Mouse (Mus musculus): ENCODE data around the gene Mt1.
"Not testable (repeated sequence)": the region's sequence is repeated elsewhere in the genome, so short reads cannot be mapped to it uniquely, and the experiment has no call there.

Gene Mt1

DNA sequence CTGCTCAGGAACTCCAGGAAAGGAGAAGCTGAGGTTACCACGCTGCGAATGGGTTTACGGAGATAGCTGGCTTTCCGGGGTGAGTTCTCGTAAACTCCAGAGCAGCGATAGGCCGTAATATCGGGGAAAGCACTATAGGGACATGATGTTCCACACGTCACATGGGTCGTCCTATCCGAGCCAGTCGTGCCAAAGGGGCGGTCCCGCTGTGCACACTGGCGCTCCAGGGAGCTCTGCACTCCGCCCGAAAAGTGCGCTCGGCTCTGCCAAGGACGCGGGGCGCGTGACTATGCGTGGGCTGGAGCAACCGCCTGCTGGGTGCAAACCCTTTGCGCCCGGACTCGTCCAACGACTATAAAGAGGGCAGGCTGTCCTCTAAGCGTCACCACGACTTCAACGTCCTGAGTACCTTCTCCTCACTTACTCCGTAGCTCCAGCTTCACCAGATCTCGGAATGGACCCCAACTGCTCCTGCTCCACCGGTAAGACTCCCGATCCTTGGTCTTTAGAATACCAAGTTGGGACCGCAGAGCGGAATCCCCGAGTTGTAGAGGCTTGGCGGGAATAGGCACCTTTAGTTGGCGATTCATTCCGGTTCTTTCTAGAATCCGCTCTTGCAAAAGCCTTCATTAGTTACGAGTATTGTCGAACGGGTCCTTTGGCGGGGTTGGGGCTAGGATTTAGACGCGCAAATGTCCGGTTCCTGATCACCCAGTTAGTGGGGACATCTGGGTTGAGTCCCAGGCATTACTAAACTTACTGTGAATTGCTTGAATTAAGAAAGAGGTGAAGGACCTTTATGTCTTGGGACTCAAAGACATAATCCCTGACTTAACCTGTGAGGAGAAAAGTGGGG, at the start of gene Mt1:
TSS of gene Mt1 (plus strand) at position 226 of the 856 bp plus-strand sequence.
- peak; percentile 70 to 75 for DNase-seq

DNA sequence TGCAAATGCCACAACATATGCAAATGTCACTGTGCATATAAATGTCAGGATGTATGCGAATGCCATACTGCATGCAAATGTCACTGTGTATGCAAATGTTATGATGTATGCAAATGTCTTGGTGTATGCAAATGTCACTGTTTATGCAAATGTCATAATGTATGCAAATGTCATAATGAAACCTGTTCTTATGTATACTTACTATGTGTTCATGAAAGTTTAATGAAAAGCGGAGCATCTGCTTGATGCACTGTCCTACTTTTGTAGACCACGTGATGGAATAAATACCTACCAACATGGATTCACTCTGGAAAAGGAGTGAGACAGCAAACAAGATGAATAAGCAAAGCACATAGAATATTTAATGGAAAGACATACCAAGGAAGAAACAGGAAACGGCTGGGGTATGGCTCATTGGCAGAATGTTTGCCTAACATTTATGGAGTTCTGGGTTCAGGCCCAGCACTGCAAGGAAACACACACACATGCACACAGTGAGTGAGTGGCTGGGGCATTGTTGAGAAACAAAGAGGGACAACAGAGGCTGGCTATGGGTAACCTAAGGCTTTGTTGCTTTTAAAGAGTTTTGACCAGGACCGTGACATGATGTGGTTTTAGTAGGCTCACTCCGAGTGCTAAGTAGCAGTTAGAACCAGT, 49.6 kb upstream of the Mt1 start:
- no peak for DNase-seq

DNA sequence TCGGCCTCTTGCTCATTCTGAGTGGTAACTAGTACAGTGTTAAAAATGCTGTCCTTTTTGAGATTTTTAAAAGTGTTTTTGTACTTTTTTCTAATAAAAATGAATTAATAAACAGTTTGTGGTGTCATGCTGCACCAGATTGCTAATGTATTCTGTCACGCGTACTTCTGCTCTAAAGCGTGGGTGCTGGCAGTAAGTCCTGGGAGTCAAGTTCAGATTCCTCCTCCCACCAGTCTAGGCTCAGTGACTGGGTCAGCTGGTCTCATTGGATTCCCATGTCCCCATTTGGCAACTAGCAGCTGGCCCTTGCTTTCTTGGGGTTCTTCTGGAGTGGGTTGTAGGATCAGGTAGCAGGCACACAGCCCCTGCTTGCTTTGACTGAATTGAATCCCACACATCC, 48.8 kb upstream of the Mt1 start:
- DNase-seq = no peak

DNA sequence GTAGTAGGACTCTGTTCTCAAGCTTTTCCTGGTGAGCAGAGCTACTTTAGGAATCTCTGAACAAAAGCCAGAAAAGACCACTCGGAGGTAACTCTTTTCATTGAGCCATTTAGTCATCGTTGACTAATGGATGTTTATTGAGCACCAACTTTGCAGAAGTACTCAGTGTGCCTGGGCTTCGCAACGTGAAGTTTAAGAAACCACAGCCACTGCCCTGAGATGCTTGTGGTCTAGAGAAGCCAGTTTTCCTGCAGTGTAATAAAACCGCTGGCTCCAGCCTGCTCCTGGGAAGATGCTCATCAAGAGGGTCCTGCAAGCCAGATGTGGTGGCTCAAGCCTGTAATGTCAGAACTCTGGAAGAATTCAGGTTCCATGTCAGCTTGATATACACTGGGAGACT, 46.8 kb upstream of the Mt1 start:
- no peak for DNase-seq

DNA sequence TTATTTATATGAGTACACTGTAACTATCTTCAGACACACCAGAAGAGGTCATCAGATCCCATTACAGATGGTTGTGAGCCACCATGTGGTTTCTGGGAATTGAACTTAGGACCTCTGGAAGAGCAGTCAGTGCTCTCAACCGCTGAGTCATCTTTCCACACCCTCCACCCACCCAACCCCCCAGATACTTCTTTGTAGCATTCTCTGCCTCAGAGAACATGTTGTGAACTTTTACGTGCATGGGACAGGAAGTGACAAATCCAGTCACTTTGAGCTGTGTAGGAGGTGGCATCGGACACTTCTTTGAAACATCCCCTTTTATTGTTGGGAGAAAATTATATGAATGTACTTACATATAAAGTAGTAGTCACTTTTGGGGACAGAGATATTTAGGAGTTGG, 44.3 kb upstream of the Mt1 start:
- not testable (repeated sequence) for DNase-seq

DNA sequence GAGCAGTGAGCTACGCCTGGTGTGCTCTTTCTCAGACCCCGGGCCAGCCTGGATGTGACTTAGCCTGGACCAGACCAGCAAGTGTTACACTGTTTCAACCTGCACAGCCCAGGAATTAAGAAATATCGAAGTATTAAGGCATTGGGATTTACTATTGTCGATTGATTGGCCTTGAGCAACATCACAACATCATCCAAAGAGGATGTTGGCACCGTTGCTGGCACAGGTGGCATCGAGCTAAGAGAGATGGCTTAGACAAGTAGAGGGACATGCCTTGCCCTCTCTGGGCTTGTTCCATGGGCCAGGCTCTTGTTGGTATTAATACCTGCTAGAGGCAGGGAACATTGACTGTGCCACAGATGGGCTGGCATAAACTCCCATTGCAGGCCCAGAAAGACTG, 43.3 kb upstream of the Mt1 start:
- no peak for DNase-seq

DNA sequence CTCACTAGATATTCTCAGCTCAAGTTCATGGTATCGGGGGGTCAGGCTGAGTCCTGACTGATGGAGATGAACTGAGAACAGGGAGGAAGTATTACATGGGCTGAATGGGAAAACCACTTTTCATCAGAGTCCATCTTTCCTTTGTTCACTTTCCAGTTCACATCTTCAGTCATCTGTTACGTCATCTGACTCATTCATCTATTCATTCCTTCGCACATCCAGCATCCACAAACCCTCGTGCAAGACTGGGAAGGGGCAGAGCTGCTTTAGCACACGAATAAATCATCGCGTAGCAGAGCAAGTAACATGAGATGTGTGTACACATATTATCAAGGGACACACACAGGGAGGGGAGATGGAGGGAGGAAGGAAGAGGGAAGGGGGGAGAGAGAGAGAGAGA, 42.7 kb upstream of the Mt1 start:
- DNase-seq = no peak

DNA sequence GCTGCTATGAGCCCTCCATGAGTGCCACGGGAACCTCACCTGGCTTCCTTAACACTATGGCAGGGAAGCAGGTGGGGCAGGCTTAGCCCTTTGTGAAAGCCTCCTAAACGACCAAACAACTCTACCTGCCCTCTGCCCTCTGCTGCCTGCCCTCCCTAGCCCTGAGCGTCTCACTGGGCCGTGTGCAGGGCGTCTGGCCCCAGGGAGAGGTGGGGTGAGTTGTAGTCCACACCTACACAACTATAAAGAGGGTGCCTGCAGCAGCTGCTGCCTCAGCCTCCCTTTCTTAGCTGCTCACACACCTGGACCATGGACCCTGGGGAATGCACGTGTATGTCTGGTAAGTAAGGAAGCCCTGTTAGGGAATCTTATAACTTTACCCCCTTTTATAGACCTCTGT, 41.9 kb upstream of the Mt1 start, which contains the start of gene Mt4:
TSS of gene Mt4 (plus strand) at position 265 of the 400 bp plus-strand sequence.
- DNase-seq = no peak

DNA sequence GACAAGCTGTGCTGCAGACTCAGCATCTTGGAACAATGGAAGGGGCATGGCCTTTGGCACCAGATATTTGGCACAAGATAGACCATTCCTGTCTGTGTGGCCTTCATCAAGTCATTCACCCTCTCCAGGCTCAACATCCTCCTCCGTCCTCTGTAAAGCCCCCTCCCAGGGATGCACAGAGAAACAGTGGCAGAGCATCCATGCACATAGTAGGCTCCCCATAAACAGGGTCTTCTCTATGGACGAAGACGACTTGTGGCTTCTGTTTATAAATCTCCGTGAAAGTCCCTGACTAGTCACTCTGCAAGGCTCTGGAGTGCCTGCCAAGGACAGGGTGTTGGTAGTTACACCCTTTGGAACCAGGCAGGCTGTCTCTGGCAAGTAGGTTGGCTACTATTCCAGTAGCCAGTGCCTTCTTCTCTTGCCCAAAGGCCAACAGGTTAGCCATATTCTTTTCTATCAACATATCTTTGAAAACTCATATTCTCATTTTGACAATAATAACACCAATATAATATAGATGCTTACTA, 38.6 kb upstream of the Mt1 start:
- no peak for DNase-seq

DNA sequence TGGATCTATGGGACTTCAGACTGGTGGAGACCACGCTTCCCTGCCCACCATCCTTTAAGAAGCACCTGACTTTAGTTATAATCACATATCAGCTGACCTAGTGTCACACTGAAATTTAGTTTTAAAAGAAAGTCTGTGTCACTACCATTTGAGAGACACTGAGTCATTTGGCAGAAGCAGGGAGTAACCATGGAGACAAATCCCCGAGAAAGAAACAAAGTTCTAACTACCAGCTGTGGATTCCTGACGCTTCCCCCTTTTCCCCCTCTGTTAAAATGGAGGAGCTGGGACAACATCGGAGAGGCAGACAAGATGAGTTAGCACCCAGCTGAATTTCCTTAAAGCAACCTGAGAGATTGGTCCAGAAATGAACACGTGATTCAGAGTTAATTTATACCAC, 30.6 kb upstream of the Mt1 start:
- no peak for DNase-seq

DNA sequence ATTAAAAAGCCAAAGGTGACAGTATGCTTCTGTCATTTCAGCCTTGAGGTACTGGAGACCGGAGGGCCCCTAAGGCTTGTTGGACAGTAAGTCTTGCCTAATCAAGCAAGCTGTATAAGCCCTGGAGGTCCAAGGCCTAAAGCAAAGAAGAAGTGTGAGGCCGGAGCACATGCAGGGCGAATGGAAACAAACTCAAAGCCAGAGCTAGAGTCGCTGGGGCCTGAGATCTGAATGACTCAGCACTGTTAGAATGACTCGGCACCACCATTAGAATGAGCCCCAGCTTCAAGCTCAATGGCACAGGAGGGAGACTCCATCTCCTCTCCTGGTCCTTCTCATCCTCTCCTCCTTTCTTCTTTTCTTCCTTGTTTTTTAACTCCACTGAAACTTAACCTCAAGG, 28.0 kb upstream of the Mt1 start:
- DNase-seq = no peak

DNA sequence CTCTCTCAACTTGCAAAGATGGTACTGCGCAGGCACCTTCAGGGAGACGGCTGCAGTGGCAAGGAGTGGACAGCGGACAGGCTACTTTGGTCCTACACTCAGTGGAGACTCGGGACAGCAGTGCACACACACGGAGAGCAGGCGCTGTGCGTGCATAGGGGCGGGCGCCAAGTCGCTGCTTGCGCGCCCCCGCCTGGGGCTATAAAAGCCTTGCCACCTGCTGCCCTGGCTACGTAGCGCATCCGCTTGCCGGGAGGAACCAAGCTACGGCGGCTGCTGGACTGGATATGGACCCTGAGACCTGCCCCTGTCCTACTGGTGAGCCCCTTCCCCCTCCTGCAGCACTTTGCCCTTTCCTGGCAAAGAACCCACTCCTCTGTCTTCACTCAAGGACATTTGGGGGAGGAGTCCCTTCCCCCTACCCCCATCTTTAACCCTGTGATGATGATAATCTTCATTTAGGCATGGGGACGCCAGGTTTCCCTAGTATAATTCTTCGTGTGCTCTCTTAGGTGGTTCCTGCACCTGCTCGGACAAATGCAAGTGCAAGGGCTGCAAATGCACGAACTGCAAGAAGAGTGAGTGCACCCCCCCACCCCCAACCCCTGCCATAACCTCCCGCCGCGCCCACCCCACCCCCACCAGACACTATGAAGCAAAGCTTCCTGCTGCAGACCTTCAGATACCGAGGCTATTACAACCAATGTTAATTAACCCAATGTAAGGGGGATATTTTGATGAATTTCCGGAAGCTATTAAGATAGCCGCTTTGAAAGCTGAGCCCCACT, 26.2 kb upstream of the Mt1 start, which contains the start of gene Mt3:
TSS of gene Mt3 (plus strand) at position 95 of the 788 bp plus-strand sequence.
- DNase-seq = peak; percentile 87 to 89

DNA sequence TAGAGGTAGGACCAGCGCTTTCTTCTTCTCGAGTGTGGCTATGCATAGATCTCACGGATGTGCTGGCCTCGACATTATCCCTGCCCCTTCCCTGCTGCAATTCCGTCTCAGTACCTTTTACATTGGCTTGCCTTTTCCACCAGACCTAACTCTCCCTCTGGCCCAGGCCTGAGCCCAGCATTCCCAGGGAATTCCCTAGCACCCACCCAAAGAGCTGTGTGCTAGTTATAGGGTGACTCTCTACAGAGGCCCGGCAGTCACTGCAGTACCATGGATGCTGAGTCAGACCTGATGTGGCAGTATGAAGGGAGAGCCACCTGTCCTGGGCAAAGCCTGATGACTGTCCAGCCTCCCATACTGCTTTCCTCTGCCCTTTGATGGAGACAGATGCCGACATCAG, 25.4 kb upstream of the Mt1 start:
- DNase-seq = peak; percentile 24 to 45

DNA sequence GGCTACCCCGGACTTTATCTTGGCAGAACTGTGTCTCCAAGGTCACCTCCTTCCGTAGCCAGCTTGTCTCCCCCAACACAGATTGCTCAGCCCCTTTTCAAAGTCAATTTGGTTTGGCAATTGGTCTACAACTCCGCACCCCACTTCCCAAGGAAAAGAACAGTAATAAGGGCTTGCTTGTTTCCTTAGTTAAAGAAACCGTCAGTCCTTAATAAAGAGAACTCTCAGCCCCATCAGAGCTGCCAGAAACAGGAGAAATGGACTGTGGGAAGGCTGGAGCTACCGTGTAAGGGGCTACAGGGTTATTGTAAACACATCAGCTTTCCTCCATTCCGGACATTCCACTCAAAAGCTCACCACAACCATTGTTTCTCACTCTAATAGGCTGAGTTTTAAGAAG, 24.3 kb upstream of the Mt1 start:
- peak in 1 of 2 experiments; percentile 13 for DNase-seq

DNA sequence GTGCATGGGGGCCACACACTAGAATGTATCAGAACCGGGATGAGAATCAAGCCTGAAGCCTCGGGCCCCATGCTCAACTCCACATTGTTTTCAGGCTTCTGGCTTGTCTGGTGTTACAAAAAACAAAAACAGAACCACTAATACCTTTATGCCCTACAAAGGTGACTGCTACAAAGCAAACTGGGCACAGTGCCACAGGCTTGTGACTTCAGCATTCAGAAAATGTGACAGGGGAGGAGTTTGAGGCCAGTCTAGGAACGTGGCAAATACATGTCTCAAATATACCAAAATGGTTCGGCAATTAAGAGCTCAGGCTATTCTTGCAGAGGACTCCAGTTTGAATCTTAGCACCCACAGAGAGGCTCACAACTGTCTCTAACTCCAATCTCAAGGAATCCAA, 22.8 kb upstream of the Mt1 start:
- no peak for DNase-seq

DNA sequence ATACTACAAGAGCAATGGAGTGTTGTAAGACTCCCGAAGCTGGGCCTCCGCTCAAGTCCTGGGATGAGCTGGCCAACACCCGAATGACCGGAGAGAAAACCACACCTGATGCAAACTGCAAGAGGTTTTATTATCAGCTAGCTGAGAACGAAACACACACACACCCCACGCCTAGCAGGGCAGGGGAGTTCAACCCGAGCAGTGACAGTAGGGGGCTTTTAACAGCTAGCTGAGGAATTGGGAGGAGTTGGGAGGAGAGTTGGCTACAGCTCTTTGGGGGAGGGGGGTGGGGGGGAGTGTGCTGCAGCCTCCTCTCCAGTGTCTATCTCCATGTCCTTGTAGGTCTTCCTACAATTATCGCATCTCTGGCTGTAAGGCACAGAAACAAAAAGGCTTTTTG, 13.1 kb upstream of the Mt1 start:
- not testable (repeated sequence) for DNase-seq

DNA sequence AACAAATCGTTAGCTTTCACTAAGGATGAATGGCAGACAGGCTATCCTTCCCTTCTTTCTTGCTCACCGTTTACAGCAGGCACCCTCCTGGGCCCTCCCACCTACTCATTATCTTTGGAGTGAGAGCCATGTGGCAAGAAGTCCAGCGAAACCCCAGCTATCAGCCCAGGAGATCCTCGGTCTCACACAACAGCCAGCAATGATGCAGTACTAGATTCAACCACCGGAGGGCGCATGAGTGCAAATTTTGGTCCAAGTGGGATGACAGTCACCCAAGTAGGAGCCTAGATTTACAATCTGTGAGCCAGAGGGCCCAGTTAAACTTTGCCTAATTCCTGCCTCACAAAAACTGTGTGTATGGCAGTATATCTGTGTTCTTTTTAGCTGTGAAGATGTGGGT, 11.6 kb upstream of the Mt1 start:
- peak; percentile 96 for DNase-seq

DNA sequence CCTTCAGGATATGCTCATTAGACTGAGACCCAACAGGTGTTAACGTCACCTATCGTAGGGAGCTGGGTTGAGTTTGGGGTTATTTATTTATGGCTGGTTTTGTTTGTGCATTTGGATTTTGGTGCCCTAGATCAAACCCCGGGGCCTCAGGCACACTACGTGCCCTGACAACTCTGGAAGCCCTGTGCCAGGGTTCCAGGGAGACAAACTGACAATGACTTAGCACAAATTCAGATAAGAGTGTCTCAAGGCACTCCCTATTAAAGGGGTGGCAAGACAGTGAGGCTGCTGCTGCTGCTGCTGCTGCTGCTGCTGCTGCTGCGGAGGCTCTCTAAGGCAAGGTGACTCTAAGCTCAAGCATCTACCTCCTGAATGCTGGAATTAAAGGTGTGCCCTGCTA, 9.3 kb upstream of the Mt1 start:
- DNase-seq = no peak

DNA sequence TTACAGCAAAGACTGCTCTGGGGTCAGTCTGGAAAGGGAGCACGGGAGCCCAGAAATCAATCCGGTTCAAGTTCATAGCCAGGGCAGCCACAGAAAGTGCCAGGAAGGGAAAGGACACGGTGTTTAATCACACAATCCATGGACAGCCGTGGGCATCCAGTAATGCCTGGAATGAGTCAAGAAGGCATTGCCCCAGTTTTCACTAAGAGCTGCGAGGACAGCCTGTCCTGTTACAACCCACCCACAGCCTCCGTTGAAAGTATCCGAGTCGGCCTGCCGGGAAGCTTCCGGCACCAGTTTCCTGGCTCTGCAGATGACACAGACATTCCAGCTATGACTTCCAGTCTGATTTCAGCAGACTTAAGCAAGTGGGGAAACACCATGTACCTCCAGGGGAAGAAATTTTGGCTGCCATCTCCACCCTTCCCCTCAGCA, 7.5 kb upstream of the Mt1 start:
- DNase-seq = peak in 1 of 2 experiments; percentile 38

DNA sequence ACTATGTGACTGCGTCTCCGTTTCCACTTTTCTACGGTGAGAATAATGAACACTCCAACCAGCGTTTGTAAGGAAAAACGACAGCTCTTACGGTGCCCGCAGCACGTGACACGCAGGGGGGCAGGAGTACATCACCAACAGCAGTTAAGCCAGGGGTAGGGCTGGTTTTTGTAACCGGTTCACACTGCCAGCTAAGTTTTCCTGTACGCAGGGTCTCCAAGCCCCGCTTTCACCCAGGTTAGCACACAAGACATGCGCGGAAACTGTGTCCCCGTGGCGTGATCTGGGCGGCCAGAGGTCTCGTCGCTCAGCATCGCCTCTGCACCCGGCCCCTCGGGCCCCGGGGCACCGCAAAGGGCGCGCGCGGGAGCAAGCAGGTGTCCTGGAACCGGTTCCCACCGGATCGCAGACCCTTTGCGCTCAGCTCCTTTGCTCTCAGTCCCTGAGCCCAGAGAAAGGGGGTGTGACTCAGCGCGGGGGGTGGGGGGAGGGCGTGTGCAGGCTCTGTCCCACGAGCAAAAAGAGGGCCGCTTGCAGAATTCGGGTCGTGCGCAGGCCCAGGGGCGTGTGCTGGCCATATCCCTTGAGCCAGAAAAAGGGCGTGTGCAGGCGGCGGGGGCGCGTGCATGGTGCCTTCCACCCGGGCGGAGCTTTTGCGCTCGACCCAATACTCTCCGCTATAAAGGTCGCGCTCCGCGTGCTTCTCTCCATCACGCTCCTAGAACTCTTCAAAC, 6.6 kb upstream of the Mt1 start, which contains the start of gene Mt2:
TSS of gene Mt2 (plus strand) at position 590 of the 734 bp plus-strand sequence.
- DNase-seq = peak; percentile 31 to 70

DNA sequence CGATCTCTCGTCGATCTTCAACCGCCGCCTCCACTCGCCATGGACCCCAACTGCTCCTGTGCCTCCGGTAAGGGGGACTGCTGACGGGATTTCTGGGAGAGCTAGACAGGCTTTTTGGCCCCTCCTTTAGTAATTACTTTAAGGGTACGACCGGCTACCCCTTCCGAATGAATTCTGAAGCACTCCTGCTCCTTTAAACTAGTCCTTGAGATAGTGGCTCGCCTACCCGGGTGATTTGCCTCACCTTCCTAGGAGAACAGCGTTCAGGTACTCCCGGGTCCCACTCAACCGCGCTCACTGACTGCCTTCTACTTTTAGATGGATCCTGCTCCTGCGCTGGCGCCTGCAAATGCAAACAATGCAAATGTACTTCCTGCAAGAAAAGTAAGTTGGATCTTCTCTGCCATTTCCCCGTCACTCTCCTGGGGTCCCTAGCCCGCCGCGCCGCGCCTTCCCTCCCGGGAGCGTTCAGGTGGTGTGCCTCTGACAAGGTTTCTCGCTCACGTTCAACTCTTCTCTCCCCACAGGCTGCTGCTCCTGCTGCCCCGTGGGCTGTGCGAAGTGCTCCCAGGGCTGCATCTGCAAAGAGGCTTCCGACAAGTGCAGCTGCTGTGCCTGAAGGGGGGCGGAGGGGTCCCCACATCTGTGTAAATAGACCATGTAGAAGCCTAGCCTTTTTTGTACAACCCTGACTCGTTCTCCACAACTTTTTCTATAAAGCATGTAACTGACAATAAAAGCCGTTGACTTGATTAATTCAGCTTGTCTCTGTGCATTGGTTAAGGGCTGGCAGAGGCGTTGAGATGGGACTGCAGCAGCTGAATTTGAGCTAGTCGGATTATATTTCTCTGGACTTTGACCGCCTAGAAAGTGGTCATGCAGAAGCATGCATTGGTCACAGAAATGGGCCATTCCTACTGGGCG, 5.8 kb upstream of the Mt1 start:
- peak in 1 of 2 experiments; percentile 54 for DNase-seq

Measured in cerebellum, postnatal 14 days (tissue).